Mouse (Mus musculus) c-Kit-positive CD71-positive TER-119-negative erythroid progenitor cells, embryonic 14.5 days (primary cell): ENCODE measurements at regions not wholly inside any gene's neighbourhood (a gene's known extent, or its start where the extent isn't known, plus 50 kb on each side); places are given as distances from the start of the nearest gene placed in this dataset.

ENCODE experiments used
- DNase-seq: peaks from one replicate; pipeline ENCODE4 v3.0.0-alpha.2; 2013; ENCODE audit warnings: low read depth

DNA sequence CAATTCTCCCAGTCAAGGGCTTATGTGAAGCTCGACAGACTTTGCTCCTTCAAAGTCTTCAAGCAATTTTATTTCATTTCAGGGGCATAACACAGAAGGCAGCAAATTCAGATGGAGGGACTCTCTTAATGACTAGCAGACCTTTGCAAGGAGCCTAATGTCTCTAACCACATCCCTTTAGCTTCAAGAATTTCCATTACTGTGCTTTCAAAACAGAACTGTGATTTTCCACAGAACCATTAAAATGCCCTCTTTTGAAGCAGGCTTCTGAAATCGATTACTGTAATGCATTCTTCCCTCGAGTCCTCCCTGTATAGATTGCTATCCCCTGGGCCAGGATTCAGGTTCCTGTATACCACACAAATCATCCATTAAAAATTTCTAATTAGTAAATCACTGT lies 80.9 kb upstream of the Tac1 start:
- DNase-seq = no peak

DNA sequence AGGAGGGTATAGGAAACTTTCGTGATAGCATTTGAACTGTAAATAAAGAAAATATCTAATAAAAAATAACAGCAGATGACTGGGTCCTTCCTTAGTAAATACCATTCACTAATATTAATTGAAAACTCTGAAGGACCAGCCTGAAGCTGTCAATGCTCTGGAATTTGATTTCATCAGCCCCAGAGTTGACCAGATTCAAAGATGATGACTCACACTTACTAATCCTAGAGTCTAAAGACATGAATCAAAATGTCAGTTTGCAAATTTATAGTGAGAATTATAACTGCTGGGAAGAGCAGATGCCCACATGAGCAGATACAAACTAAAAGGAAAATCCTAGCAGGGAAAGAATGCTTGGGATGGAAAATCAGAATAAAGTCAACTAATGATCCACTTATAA lies 77.8 kb upstream of the Tac1 start:
- DNase-seq = no peak

DNA sequence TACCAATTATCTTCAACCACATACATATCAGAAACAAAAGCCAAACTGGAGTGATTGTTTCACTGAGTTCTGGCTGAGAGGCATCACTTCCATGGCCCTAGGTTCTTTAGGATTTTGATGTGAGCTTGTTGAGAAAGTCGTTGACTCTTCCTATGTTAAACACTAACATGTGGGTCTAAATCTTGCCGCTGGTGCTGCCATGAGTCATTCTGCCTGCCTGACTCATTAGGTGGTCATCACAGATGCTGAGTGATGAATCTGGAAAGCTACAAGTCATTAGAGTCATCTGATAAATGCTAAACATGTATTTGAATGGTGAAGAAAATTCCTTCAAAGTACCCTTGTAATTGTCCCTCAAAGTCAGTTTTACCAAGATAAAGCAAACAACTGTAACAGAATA lies 60.4 kb upstream of the Tac1 start:
- no peak for DNase-seq

DNA sequence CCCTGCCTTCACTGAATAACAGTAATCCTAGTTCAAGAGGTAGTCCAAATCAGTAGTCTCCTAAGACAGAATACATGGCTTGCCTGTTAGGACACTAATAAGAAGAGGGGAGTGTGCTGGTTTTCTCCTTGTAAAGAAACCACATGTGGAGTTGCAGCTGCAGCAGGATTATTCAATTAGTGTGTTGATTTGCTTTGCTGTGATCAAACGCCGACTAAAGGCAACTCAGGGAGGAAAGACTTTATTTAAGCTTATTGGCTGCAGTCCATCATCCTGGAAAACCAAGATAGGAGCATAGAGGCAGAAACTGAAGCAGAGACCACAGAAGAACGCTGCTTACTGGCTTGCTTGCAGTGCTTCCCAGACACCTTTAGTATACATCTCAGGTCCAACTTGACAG lies 57.9 kb upstream of the Tac1 start:
- no peak for DNase-seq
